Mouse (Mus musculus): Measurements from ENCODE around the gene Nt5dc1. TPM values are rescaled to one million over a fixed set of nuclear protein-coding genes. Genes with fewer than 3 reads are reported as not detected.
A peak's percentile ranks its signal among the peaks of the same experiment; 100 is the strongest.
"Not testable (repeated sequence)": the region's sequence is repeated elsewhere in the genome, so short reads cannot be mapped to it uniquely, and the experiment has no call there.

Nt5dc1 gene
- 4.1 and 5.6 TPM in 2 replicates for polyA plus RNA-seq (2014; fragmentation: Nextera tagmentation; extraction: Ambion mirVana)

DNA sequence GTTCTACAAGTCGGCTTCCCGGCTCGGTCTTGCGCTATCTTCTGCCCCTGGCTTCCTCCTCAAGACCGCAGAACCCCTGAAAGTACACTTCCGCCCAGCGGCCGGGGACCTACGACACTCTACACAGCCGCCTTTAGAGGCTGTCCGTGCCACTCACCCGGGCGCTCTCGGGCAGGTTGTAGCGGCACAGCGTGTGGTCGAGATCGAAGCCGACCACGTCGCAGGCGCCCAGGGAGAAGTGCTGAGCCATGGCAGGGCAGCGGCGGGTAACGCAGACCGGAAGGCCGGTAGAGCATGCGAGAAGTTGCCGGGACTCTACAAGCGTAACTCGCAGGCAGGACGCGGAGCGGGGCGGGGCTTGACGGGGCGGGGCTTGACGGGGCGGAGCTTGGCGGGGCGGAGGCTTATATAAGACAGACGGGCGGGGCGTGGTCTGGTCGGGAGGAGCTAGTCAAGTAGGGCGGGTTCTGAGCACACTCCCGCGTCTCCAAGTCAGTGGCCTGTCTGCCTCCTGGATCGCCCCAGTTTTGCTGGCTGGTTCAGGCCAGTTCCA, at the start of gene Nt5dc1:
Gene Nt5dc1 (minus strand): TSS at position 349 of the 553 bp plus-strand sequence.
- peak within 1 kb of the TSS; percentile 68 for H3K4me3 ChIP-seq (ENCODE audit: low read depth, low read length)
- H3K4me1 ChIP-seq (ENCODE audit: control insufficient read depth, insufficient read depth, low read length) = no peaks in the 10 kb centered on the region
- no peaks in the 10 kb centered on the region for H3K27me3 ChIP-seq (ENCODE audit: control insufficient read depth, insufficient read depth, low read length)
- H3K27ac ChIP-seq (ENCODE audit: low read depth, low read length) = peak within 1 kb of the TSS; percentile 60; the same call in 1 of the 2 replicates
- peak within 1 kb of the TSS; percentile 79 for H3K9ac ChIP-seq (ENCODE audit: low read length)
- no peaks in the 10 kb centered on the region for H3K9me3 ChIP-seq (ENCODE audit: control insufficient read depth, low read length)
- no peaks in the 10 kb centered on the region for H3K36me3 ChIP-seq (ENCODE audit: control insufficient read depth, insufficient read depth, low read length)
- H3K4me2 ChIP-seq (ENCODE audit: low read depth) = peak within 1 kb of the TSS; percentile 42
- DNase-seq (ENCODE audit: low spot score) = peak; percentile 93
- WGBS = under 1% methylated on average over 45 of the region's 49 CpGs
- ATAC-seq (ENCODE audit: insufficient read depth, low FRiP score, low TSS enrichment) = peak; percentile 98

DNA sequence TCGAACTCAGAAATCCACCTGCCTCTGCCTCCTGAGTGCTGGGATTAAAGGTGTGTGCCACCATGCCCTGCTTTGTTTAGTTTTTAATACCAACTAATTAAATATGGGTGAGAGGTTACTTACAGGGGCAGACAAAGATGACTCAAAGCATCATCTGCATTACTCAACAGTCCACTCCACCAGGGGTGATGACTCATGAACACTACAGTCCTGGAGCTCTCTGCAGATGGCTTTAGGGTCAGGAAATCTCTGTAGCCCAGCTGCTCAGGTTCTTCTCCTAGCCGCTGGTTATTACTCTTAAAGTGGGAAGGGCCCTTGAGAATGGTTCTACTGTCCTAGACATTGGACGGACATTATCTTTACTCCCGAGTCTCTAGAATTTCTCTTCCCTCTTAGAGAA, 46.0 kb upstream of the Nt5dc1 start:
- no peaks in the 10 kb centered on the region for H3K27me3 ChIP-seq (ENCODE audit: control insufficient read depth, insufficient read depth, low read length)
- no peaks in the 10 kb centered on the region for H3K36me3 ChIP-seq (ENCODE audit: control insufficient read depth, insufficient read depth, low read length)
- H3K9ac ChIP-seq (ENCODE audit: low read length) = no peak overlapping the region
- no peak for DNase-seq (ENCODE audit: low spot score)
- H3K4me2 ChIP-seq (ENCODE audit: low read depth) = no peak overlapping the region
- no peaks in the 10 kb centered on the region for H3K9me3 ChIP-seq (ENCODE audit: control insufficient read depth, low read length)
- H3K4me1 ChIP-seq (ENCODE audit: control insufficient read depth, insufficient read depth, low read length) = no peaks in the 10 kb centered on the region
- ATAC-seq (ENCODE audit: insufficient read depth, low FRiP score, low TSS enrichment) = no peak
- H3K4me3 ChIP-seq (ENCODE audit: low read depth, low read length) = no peak overlapping the region
- H3K27ac ChIP-seq (ENCODE audit: low read depth, low read length) = no peak overlapping the region
- 91% methylated on average over 4 of the region's 4 CpGs for WGBS

DNA sequence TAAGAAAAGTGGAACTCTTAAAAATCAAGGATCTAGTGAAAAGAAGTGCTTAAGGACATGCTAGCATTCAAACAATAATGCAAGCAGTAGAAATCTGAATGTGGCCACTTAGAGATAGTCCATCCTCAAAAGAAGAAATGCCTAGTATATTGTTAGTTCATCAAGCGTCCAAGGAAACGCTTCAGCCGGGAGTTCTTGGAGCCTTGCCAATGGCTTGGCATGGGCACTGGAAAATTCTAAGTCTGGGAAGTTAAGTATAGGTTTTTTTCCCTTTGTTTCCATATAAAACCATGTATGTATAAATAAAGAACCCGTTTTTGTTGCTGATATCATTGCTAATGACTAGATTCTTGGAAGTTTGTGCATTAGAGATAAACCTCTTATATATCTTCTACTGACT, 43.1 kb upstream of the Nt5dc1 start:
- ATAC-seq (ENCODE audit: insufficient read depth, low FRiP score, low TSS enrichment) (no peak), DNase-seq (ENCODE audit: low spot score) (no peak)
- Histone ChIP-seq H3K9ac (ENCODE audit: low read length) (no peak overlapping the region), H3K36me3 (ENCODE audit: control insufficient read depth, insufficient read depth, low read length) (no peaks in the 10 kb centered on the region), H3K27me3 (ENCODE audit: control insufficient read depth, insufficient read depth, low read length) (no peaks in the 10 kb centered on the region), H3K4me3 (ENCODE audit: low read depth, low read length) (no peak overlapping the region), H3K27ac (ENCODE audit: low read depth, low read length) (no peak overlapping the region), H3K4me2 (ENCODE audit: low read depth) (no peak overlapping the region), H3K4me1 (ENCODE audit: control insufficient read depth, insufficient read depth, low read length) (no peaks in the 10 kb centered on the region), H3K9me3 (ENCODE audit: control insufficient read depth, low read length) (no peaks in the 10 kb centered on the region)
- 83% methylated on average over 4 of the region's 4 CpGs for WGBS

DNA sequence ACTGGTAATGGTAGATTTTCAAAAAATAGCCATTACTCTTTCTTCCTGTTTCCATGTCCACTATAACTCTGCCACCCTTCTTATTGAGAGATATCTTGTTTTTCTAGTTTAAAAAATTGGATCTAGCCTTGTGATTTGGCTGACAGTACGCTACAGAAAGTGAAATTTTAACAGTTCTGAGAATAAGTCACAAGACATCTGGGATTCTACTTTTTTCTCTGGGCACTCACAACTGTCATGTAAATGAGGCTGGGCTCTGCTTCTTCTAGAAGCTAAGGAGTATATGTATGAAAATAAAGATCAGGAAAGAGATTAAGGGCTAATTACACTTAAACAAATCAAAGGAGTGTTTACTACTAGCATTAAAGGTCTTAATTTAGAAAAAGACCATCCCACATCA, 31.1 kb upstream of the Nt5dc1 start:
- H3K36me3 ChIP-seq (ENCODE audit: control insufficient read depth, insufficient read depth, low read length) = no peaks in the 10 kb centered on the region
- DNase-seq (ENCODE audit: low spot score) (no peak), ATAC-seq (ENCODE audit: insufficient read depth, low FRiP score, low TSS enrichment) (no peak)
- H3K4me2 ChIP-seq (ENCODE audit: low read depth) = no peak overlapping the region
- H3K4me1 ChIP-seq (ENCODE audit: control insufficient read depth, insufficient read depth, low read length) = no peaks in the 10 kb centered on the region
- no peak overlapping the region for H3K9ac ChIP-seq (ENCODE audit: low read length)
- no peaks in the 10 kb centered on the region for H3K27me3 ChIP-seq (ENCODE audit: control insufficient read depth, insufficient read depth, low read length)
- H3K4me3 ChIP-seq (ENCODE audit: low read depth, low read length) = no peak overlapping the region
- WGBS = 79% methylated on average over 1 of the region's 1 CpGs
- H3K27ac ChIP-seq (ENCODE audit: low read depth, low read length) = no peak overlapping the region
- H3K9me3 ChIP-seq (ENCODE audit: control insufficient read depth, low read length) = no peaks in the 10 kb centered on the region

DNA sequence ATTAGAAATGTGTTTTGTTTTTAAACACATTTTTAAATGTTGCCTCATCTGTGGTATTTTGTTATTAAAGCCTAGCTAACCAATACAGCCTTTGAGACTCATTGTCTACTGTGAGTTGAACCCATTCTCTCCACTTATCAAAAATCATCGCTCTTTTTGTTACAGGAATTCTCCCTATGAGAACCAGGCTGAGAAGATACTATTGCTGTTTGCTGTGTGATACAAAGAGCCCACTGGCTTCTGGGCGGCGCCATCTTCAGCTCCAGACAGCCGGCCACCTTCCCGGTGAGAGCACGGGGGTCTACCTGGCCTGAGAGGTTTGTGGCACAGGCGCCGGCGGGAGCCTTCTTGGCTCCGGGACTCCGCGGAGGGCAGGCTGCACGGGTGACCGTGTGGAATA, 15.8 kb upstream of the Nt5dc1 start:
- not testable (repeated sequence) for H3K4me2 ChIP-seq (ENCODE audit: low read depth); H3K4me3 ChIP-seq (ENCODE audit: low read depth, low read length); ATAC-seq (ENCODE audit: insufficient read depth, low FRiP score, low TSS enrichment); H3K27me3 ChIP-seq (ENCODE audit: control insufficient read depth, insufficient read depth, low read length); H3K27ac ChIP-seq (ENCODE audit: low read depth, low read length); DNase-seq (ENCODE audit: low spot score); H3K4me1 ChIP-seq (ENCODE audit: control insufficient read depth, insufficient read depth, low read length); H3K9me3 ChIP-seq (ENCODE audit: control insufficient read depth, low read length); H3K36me3 ChIP-seq (ENCODE audit: control insufficient read depth, insufficient read depth, low read length); H3K9ac ChIP-seq (ENCODE audit: low read length)
- 86% methylated on average over 5 of the region's 14 CpGs for WGBS

DNA sequence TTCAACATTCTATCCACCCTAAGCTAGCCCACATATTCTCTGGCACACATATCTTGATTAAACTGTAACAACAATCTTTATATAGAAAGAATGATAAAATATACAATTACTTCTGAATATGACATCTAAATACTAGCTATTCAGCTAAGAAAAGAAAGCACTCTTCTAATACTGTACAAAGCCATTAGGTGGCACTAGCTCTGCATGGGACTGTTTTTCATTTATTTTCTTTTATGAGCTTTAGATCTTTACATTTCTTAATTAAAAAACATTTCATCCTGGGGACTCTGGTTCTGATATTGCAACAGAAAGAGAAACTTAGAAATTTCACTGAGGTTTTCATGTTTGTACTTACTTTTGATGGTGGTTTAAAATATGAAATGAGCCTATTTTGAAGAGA, 13.4 kb upstream of the Nt5dc1 start:
- no peak for ATAC-seq (ENCODE audit: insufficient read depth, low FRiP score, low TSS enrichment)
- Histone ChIP-seq H3K9me3 (ENCODE audit: control insufficient read depth, low read length) (no peaks in the 10 kb centered on the region), H3K9ac (ENCODE audit: low read length) (no peak overlapping the region)

DNA sequence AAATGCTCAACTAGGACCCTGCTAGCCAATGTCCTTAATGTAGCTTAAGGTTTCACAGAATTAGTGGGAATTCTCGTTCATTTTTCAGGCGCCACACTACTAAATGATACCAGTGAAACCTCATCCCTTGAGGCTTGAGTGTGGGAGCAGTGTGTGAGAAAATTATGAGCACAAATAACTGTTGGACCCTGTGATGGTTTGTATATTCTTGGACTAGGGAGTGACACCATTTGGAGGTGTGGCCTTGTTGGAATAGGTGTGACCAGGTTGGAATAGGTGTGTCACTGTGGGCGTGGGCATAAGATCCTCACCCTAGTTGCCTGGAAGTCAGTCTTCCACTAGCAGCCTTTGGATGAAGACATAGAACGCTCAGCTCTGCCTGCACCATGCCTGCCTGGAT, 442 bp upstream of the Nt5dc1 start:
- H3K36me3 ChIP-seq (ENCODE audit: control insufficient read depth, insufficient read depth, low read length); DNase-seq (ENCODE audit: low spot score); H3K27ac ChIP-seq (ENCODE audit: low read depth, low read length); ATAC-seq (ENCODE audit: insufficient read depth, low FRiP score, low TSS enrichment); H3K4me1 ChIP-seq (ENCODE audit: control insufficient read depth, insufficient read depth, low read length); H3K9me3 ChIP-seq (ENCODE audit: control insufficient read depth, low read length); H3K27me3 ChIP-seq (ENCODE audit: control insufficient read depth, insufficient read depth, low read length): not testable (repeated sequence)
- Histone ChIP-seq H3K4me2 (ENCODE audit: low read depth) (peak overlapping the region; percentile 42), H3K9ac (ENCODE audit: low read length) (peak overlapping the region; percentile 26; the same call in 1 of the 2 replicates), H3K4me3 (ENCODE audit: low read depth, low read length) (peak overlapping the region; percentile 68)
- WGBS = 82% methylated on average over 4 of the region's 4 CpGs

More for the DNA sequence above, 13.4 kb upstream of the Nt5dc1 start:
- DNase-seq (ENCODE audit: low spot score) = no peak
- no peaks in the 10 kb centered on the region for H3K27me3 ChIP-seq (ENCODE audit: control insufficient read depth, insufficient read depth, low read length)
- H3K36me3 ChIP-seq (ENCODE audit: control insufficient read depth, insufficient read depth, low read length) = no peaks in the 10 kb centered on the region
- no peak overlapping the region for H3K4me2 ChIP-seq (ENCODE audit: low read depth)
- no peaks in the 10 kb centered on the region for H3K4me1 ChIP-seq (ENCODE audit: control insufficient read depth, insufficient read depth, low read length)
- H3K4me3 ChIP-seq (ENCODE audit: low read depth, low read length) = no peak overlapping the region
- no peak overlapping the region for H3K27ac ChIP-seq (ENCODE audit: low read depth, low read length)

DNA sequence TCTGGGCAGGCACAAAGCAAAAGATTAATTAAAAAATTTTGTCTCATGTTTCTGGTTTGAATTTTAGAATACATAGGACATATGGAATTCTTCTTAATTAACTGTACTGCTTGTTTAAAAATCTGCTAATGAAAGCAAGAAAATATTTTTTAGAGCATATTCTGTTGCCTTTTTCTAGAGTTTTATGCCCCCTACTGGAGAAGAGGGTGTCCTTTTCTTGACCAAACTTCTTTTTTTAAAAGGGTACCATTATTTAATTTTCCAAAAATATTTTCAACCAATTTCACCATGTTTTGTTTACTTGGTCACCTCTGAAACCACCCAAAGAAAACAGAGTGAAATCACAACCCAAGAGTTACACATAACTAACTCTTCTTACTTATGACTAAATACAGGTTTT, 19.1 kb downstream of the Nt5dc1 start:
- DNase-seq (ENCODE audit: low spot score) (no peak), ATAC-seq (ENCODE audit: insufficient read depth, low FRiP score, low TSS enrichment) (no peak)
- Histone ChIP-seq H3K27me3 (ENCODE audit: control insufficient read depth, insufficient read depth, low read length) (no peaks in the 10 kb centered on the region), H3K4me1 (ENCODE audit: control insufficient read depth, insufficient read depth, low read length) (no peaks in the 10 kb centered on the region), H3K4me3 (ENCODE audit: low read depth, low read length) (no peak overlapping the region), H3K27ac (ENCODE audit: low read depth, low read length) (no peak overlapping the region), H3K9ac (ENCODE audit: low read length) (no peak overlapping the region), H3K4me2 (ENCODE audit: low read depth) (no peak overlapping the region), H3K9me3 (ENCODE audit: control insufficient read depth, low read length) (no peaks in the 10 kb centered on the region), H3K36me3 (ENCODE audit: control insufficient read depth, insufficient read depth, low read length) (no peaks in the 10 kb centered on the region)

DNA sequence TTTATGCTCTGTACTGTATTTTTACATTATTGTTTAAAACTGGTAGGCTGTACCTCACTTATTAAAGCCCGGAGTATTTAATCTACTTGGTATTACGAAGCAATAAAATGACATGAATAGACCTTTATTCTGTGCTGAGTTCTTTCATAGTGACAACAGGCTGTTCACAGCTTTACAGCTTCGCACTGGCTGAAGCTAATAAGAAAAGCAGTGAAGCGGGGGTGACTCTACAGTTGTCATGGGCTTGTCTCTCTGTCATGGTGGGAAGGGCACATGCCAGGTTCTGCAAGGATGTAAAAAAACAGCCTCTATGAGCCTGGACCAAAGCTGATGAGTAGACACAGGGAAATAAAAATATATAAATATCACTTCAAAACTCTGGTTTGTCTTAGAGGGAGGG, 21.4 kb downstream of the Nt5dc1 start:
- Histone ChIP-seq H3K27ac (ENCODE audit: low read depth, low read length) (no peak overlapping the region), H3K9ac (ENCODE audit: low read length) (no peak overlapping the region), H3K36me3 (ENCODE audit: control insufficient read depth, insufficient read depth, low read length) (no peaks in the 10 kb centered on the region), H3K9me3 (ENCODE audit: control insufficient read depth, low read length) (no peaks in the 10 kb centered on the region), H3K27me3 (ENCODE audit: control insufficient read depth, insufficient read depth, low read length) (no peaks in the 10 kb centered on the region), H3K4me2 (ENCODE audit: low read depth) (no peak overlapping the region), H3K4me3 (ENCODE audit: low read depth, low read length) (no peak overlapping the region), H3K4me1 (ENCODE audit: control insufficient read depth, insufficient read depth, low read length) (no peaks in the 10 kb centered on the region)
- no peak for DNase-seq (ENCODE audit: low spot score)
- ATAC-seq (ENCODE audit: insufficient read depth, low FRiP score, low TSS enrichment) = no peak
- WGBS = 76% methylated on average over 4 of the region's 4 CpGs
